Mouse (Mus musculus) T-helper 2 cell (primary cell): ENCODE data around the gene Itga5.

Experiments used
- in situ Hi-C: fragments of 300-600 bp; cut with MboI, MseI; formaldehyde crosslinking; loops from one replicate; pipeline ENCODE4 v1.15.1; 2025; ENCODE audit warnings: high pct_unique_total_duplicates

Gene Itga5

GRCm38 (mm10) chr15:103365471-103366375, 840 bp downstream of the Itga5 start:
- in situ Hi-C loops = no loop called here

DNA sequence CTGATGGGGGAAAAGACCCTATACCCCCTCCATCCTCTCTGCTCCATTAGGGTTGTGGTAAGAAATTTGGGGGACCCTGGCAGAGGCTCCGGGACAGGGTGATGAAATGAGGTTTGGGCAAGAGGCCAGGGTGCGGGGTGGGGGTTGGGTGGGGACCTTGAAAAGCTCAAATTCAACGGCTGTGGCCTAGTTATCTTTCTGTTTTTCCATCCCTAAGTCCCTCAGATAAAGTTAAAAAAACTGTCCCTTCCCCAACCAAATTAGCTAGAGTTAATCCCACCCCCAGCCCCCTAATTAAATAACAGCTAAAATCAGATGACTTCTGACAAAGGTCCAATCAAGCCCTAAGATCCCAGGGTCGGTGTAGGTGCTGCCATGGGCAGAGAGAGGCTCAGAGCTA, 1.8 kb downstream of the Itga5 start:
- in situ Hi-C loops = no loop called here

DNA sequence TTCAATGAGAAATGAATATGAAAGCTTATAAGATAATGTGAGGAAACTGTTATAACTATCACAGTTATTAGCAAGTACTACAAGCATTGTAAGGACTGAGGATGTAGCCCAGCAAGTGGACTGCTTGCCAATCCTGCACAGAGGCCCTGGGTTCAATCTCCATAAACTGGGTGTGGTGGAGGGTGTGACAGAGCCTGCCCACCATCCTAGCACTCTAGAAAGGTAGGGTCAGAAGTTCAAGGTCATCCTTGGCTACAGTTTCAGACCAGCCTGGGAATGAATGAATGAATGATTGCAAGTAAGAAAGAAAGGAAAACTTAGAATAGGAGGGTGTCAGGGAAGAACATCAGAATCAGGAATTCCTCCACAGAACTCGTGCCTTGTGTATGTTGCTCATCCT, 2.8 kb downstream of the Itga5 start:
- in situ Hi-C loops = no loop called here

- in situ Hi-C loops = no loop called here
Observed at GRCm38 (mm10) chr15:103362950-103363349, 3.6 kb downstream of the Itga5 start.

- in situ Hi-C loops = no loop called here
Observed at GRCm38 (mm10) chr15:103362333-103362732, 4.2 kb downstream of the Itga5 start.

GRCm38 (mm10) chr15:103361269-103361668, 5.3 kb downstream of the Itga5 start:
- in situ Hi-C loops = no loop called here

- in situ Hi-C loops = no loop called here
Observed at GRCm38 (mm10) chr15:103359869-103360602, 6.5 kb downstream of the Itga5 start.

- in situ Hi-C loops = no loop called here
Observed at GRCm38 (mm10) chr15:103359122-103359510, 7.4 kb downstream of the Itga5 start.

- in situ Hi-C loops = no loop called here
Observed at GRCm38 (mm10) chr15:103358278-103359121, 8.1 kb downstream of the Itga5 start.

DNA sequence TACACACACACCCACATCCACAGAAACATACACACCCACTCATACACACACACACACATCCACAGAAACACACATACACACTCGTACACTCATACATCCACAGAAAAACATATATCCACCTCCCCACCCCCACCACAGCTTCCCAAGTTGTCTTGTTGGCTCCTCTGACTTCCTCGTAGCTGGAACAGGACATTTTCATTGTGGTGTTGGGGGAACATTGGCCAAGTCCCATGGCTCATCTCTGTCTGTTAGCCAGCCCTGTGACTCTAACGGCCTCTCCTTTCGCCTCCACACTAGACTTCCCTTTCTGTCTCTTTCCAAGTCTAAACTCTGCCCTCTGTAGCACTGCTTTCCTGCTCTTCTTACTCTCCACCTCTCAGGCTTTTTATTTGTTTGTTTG, 8.7 kb downstream of the Itga5 start:
- in situ Hi-C loops = no loop called here

DNA sequence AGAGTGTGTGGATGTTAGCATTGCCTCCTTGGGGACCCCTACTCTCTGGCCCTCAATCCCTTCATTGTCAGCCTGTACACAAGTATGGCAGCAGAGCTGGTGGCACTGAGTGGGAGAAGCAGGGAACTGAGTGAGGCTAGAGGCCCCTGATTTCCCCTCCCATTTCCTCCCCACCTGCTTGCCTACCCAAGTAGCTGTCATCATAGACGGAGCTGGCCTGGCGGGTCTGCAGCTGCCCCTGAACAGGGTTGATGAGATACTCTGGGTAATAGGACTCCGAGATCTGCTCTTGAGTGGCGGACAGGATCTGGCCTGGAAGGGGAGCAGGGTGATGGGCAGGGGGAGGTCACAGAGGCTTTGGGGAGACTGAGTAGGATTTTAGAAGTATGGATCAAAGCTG, 10.4 kb downstream of the Itga5 start:
- in situ Hi-C loops = no loop called here

- in situ Hi-C loops = no loop called here
Observed at GRCm38 (mm10) chr15:103355420-103355819, 11.1 kb downstream of the Itga5 start.

- in situ Hi-C loops = loop anchor here (5.0 kb wide), 1 partner anchor 57 kb away; no protein-coding TSS in a partner anchor
Observed at GRCm38 (mm10) chr15:103354690-103355089, 11.9 kb downstream of the Itga5 start.

GRCm38 (mm10) chr15:103353511-103354256, 12.9 kb downstream of the Itga5 start:
- in situ Hi-C loops = loop anchor here (5.0 kb wide), 1 partner anchor 56 kb away; no protein-coding TSS in a partner anchor

- in situ Hi-C loops = loop anchor here (5.0 kb wide), 1 partner anchor 56 kb away; no protein-coding TSS in a partner anchor
Observed at GRCm38 (mm10) chr15:103352856-103353255, 13.7 kb downstream of the Itga5 start.

- in situ Hi-C loops = no loop called here
Observed at GRCm38 (mm10) chr15:103347275-103347684, 19.3 kb downstream of the Itga5 start.

DNA sequence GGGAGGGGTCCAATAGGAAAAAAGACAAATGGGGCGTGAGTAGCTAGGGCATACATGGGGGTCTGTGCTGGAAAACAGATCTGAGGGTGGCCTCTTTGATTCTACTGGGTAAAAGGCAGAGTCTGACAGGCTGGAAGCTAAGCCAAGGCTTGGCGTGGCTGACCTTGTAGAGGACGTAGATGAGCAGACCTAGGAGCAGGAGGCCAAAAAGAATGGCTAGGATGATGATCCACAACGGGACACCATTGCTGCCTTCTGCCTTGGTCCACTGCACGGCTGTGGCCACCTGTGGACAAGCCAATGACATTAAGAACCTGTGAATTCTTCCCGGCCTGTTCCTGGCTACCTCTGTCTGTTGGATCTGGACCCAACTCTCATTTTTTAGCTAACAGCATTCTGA, 20.8 kb downstream of the Itga5 start:
- in situ Hi-C loops = no loop called here

DNA sequence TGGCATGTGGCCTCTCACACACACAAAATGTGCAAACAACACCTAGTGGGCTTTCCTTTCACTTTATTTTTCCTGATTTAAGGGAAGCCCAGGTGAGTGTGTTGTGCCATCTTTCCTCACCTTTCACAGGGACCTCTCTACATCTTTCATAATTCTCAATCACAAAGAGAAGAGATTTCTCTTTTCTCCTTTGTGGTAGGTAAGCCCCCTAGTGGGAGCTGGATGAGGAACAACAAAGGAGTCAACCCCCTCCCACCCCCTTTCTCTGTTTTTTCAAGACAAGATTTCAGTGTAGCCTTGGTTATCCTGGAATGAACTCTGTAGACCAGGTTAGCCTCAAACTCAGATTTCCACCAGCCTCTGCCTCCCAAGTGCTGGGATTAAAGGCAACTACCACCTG, 23.0 kb downstream of the Itga5 start:
- in situ Hi-C loops = no loop called here

- in situ Hi-C loops = no loop called here
Observed at GRCm38 (mm10) chr15:103343008-103343407, 23.6 kb downstream of the Itga5 start.

GRCm38 (mm10) chr15:103342415-103342814, 24.1 kb downstream of the Itga5 start:
- in situ Hi-C loops = no loop called here

GRCm38 (mm10) chr15:103341547-103341946, 25.0 kb downstream of the Itga5 start:
- in situ Hi-C loops = no loop called here
